Mouse (Mus musculus) lung, postnatal 0 days (tissue): ENCODE measurements around the gene Emp2.
A peak's percentile ranks its signal among the peaks of the same experiment; 100 is the strongest.

Experiments used
- CTCF ChIP-seq: IDR thresholded peaks from 2 replicates; pipeline ENCODE4 v1.5.1; 2016; ENCODE audit warnings: antibody characterized with exemption, mild to moderate bottlenecking
- EP300 ChIP-seq: IDR thresholded peaks from 2 replicates; pipeline ENCODE4 v1.6.1; 2016; ENCODE audit warnings: antibody characterized with exemption, mild to moderate bottlenecking, control low read depth

DNA sequence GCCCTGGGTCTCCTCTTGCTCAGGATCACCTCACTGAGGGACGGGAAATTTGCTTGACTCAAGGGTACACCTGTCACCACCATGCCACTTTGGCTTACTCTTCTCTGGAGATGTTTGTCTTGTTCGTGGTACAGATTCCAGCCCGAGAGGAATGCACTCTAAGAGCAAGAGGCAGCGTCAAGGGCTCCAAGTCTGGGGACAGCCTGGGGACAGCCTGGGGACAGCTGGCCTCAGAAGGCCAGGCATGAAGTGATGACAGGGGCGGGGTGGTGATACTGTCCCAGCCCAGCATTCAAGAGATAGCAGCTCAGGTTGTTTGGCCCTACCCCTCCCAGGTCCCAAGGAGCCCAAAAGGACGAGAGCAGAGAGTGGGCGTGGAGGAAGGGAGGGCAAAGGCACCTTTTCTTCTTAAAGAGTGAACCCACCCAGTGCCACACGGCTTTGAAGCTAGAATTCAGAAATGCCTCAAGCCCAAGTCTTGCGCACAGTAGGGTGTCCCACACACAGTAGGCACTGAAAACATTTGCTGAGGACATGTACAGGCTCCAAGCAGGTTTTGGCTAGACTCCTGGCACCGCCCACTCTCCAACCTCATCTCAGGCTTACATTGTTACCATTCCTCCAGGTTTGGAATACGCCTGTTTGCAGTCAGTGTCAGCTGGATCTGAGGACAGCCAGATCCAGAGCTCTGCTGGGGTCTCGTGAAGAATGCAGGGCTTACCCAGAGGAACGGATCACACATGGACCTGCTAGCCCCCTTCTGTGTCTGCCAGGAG, 23.8 kb upstream of the Emp2 start:
- TF ChIP-seq CTCF, result no peak
- peak; percentile 98 for TF ChIP-seq EP300
